Mouse (Mus musculus): ENCODE data around the gene Neo1. TPM values are rescaled to one million over a fixed set of nuclear protein-coding genes. Genes with fewer than 3 reads are reported as not detected.

Gene Neo1
- polyA plus RNA-seq, 2 experiments, result 1.5 TPM

DNA sequence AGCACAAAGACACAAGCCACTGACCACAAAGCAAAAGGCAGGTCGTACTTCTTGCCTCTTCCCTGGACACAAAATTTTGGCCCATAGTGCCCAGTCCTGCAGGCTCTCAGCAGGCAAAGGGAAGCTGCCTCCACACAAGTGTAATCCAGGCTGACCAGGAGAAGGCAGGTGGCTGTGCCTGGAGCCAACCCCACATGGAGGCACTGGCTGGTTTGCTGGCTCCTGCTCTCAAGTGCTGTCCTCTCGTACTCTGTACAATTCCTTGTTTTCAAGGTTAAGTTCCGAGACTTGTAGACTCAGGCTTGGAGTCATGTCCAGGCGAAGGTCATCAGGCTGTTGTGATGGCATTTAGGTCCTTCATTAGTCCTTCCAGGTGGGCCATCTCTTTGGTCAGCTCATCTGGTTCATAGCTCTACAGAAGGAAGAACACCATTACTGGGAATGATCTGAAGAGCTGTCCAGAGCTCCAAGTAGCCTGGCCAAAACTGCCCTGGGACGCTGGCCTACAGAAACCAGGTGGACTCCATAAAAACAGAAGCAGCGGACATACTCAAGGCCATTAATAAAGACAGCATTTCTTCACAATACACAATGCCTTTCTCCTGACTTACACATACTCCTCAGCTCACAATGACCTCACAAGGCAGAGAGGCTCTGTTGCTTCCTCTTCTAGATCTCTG lies 159.2 kb downstream of the Neo1 start:
- TF ChIP-seq EP300 (IDR thresholded peaks at IDR 0.05; ENCODE audit: low read depth), result no peak
- no peak for TF ChIP-seq CTCF (IDR thresholded peaks at IDR 0.05; ENCODE audit: low read depth)
- no peak for ATAC-seq (ENCODE audit: insufficient read depth)
- Histone ChIP-seq H3K9ac (replicated peaks) (no peak overlapping the region), H3K9me3 (ENCODE audit: control insufficient read depth, low read length) (no peaks in the 10 kb centered on the region), H3K4me3 (ENCODE audit: insufficient read depth in 1 of 2, low read depth in 2 of 2, low read length in 2 of 2) (no peak overlapping the region), H3K4me2 (ENCODE audit: low read depth) (no peak overlapping the region), H3K36me3 (replicated peaks; ENCODE audit: control insufficient read depth, insufficient read depth, low read depth) (no peaks in the 10 kb centered on the region), H3K27me3 (ENCODE audit: control insufficient read depth, insufficient read depth, low read length) (no peaks in the 10 kb centered on the region), H3K27ac (no peak overlapping the region), H3K4me1 (replicated peaks; ENCODE audit: control insufficient read depth in 2 of 2, insufficient read depth in 2 of 2, low read length in 1 of 2) (no peaks in the 10 kb centered on the region)
- DNase-seq (ENCODE audit: low read depth in 3 of 3, low spot score in 3 of 3), result no peak
- WGBS (ENCODE audit: insufficient replicate concordance), result 63% methylated on average over 6 of the region's 6 CpGs

DNA sequence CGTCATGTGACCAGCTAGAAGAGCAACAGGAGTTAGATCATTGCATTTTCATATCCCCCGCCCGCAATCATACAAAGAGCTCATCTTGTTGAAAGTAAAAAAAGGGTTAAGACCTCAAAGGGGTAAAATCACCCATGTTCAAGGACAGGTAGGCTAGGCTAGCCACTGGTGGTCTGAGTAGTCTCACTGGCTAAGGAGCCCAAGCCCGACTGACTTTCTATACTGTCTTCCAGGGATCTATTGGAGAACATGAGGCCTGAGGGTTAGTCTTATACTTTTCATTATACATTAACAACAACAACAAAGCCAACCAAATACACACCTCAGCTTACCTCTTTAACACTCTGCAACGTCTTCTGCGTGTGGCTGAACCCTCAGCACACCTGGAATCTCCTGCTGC lies 160.8 kb downstream of the Neo1 start:
- ATAC-seq (ENCODE audit: insufficient read depth), result no peak
- Histone ChIP-seq H3K4me1 (replicated peaks; ENCODE audit: control insufficient read depth in 2 of 2, insufficient read depth in 2 of 2, low read length in 1 of 2) (no peaks in the 10 kb centered on the region), H3K27ac (no peak overlapping the region), H3K9ac (replicated peaks) (no peak overlapping the region), H3K27me3 (ENCODE audit: control insufficient read depth, insufficient read depth, low read length) (no peaks in the 10 kb centered on the region), H3K9me3 (ENCODE audit: control insufficient read depth, low read length) (no peaks in the 10 kb centered on the region), H3K4me2 (ENCODE audit: low read depth) (no peak overlapping the region), H3K36me3 (replicated peaks; ENCODE audit: control insufficient read depth, insufficient read depth, low read depth) (no peaks in the 10 kb centered on the region), H3K4me3 (ENCODE audit: insufficient read depth in 1 of 2, low read depth in 2 of 2, low read length in 2 of 2) (no peak overlapping the region)
- 73% methylated on average over 6 of the region's 6 CpGs for WGBS (ENCODE audit: insufficient replicate concordance)
- TF ChIP-seq EP300 (IDR thresholded peaks at IDR 0.05; ENCODE audit: low read depth) (no peak), CTCF (IDR thresholded peaks at IDR 0.05; ENCODE audit: low read depth) (no peak)
- DNase-seq (ENCODE audit: low read depth in 3 of 3, low spot score in 3 of 3), result no peak

- TF ChIP-seq CTCF (IDR thresholded peaks at IDR 0.05; ENCODE audit: low read depth), result no peak
- TF ChIP-seq EP300 (IDR thresholded peaks at IDR 0.05; ENCODE audit: low read depth), result no peak
- H3K36me3 ChIP-seq (replicated peaks; ENCODE audit: control insufficient read depth, insufficient read depth, low read depth), result no peaks in the 10 kb centered on the region
- no peak overlapping the region for H3K9ac ChIP-seq (replicated peaks)
- no peaks in the 10 kb centered on the region for H3K27me3 ChIP-seq (ENCODE audit: control insufficient read depth, insufficient read depth, low read length)
- ATAC-seq (ENCODE audit: insufficient read depth) (no peak), DNase-seq (ENCODE audit: low read depth in 3 of 3, low spot score in 3 of 3) (no peak)
- H3K4me2 ChIP-seq (ENCODE audit: low read depth), result no peak overlapping the region
- H3K9me3 ChIP-seq (ENCODE audit: control insufficient read depth, low read length), result no peaks in the 10 kb centered on the region
- 60% methylated on average over 4 of the region's 4 CpGs for WGBS (ENCODE audit: insufficient replicate concordance)
- H3K27ac ChIP-seq, result no peak overlapping the region
- H3K4me1 ChIP-seq (replicated peaks; ENCODE audit: control insufficient read depth in 2 of 2, insufficient read depth in 2 of 2, low read length in 1 of 2), result no peaks in the 10 kb centered on the region
- H3K4me3 ChIP-seq (ENCODE audit: insufficient read depth in 1 of 2, low read depth in 2 of 2, low read length in 2 of 2), result no peak overlapping the region
These were observed 161.9 kb downstream of the Neo1 start for GRCm38 (mm10) chr9:58874354-58874753.

DNA sequence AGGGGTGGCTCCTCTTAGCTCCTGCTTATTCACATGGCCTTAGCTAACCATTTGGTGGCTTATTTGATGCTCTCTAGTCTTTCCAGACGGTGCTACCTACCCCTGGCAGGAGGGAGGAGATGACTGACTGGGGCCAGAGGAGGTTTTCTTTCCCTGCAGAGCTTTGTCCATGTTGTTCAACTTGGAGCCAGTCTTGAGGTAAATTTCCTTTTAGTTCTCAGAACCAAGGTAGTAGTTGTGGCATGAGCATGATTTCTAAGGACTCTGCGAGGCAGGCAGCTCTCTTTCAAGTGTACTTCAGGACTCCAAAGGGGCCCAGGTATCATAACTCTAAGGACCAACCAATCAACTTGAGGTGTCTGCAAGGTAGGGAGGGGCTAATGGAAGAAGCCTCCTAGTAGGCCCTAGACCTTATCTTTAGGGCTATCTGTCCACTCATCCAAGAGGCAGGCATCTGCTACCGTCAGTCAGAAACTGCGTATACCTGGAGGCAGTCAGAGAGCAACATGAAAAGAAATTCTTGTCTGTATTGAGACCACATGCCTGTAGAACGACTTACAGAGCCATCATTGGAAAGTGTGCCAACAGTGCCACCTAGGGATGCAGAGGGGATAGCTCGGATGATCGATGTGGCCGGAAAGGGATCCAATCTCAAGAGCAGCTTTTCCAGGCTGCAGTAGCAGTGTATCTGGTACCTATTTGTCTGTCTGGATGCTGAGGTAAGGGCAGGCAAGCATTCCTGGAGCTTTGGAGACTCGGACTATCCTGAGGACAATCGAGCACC lies 162.5 kb downstream of the Neo1 start:
- Histone ChIP-seq H3K36me3 (replicated peaks; ENCODE audit: control insufficient read depth, insufficient read depth, low read depth) (no peaks in the 10 kb centered on the region), H3K9me3 (ENCODE audit: control insufficient read depth, low read length) (no peaks in the 10 kb centered on the region), H3K4me1 (replicated peaks; ENCODE audit: control insufficient read depth in 2 of 2, insufficient read depth in 2 of 2, low read length in 1 of 2) (no peaks in the 10 kb centered on the region), H3K4me2 (ENCODE audit: low read depth) (no peak overlapping the region), H3K27me3 (ENCODE audit: control insufficient read depth, insufficient read depth, low read length) (no peaks in the 10 kb centered on the region), H3K27ac (no peak overlapping the region), H3K4me3 (ENCODE audit: insufficient read depth in 1 of 2, low read depth in 2 of 2, low read length in 2 of 2) (no peak overlapping the region), H3K9ac (replicated peaks) (no peak overlapping the region)
- TF ChIP-seq CTCF (IDR thresholded peaks at IDR 0.05; ENCODE audit: low read depth) (peak; percentile 79), EP300 (IDR thresholded peaks at IDR 0.05; ENCODE audit: low read depth) (no peak)
- no peak for ATAC-seq (ENCODE audit: insufficient read depth)
- DNase-seq (ENCODE audit: low read depth in 3 of 3, low spot score in 3 of 3), result peak; percentile 3 to 12 (median 9)
- 22% methylated on average over 10 of the region's 10 CpGs for WGBS (ENCODE audit: insufficient replicate concordance)

DNA sequence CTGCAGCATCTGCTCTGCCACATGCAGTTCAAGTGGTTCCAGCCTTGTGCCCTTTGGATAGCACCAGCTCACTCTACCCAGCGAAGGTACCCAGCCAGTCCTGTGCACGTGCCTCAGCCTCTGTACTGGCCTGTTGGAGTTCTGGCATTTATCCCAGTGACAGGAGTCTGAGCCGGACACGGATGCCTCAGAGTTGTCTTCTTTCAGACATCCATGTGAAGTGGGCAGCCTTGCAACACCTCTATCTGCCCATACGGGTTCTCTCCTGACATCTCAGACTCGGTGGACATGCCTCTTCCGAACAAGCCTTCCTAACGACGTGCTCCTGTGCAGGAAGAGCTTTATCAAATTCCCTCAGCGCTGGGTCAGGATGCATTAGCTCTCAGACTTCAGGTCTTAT lies 165.1 kb downstream of the Neo1 start:
- Histone ChIP-seq H3K9me3 (ENCODE audit: control insufficient read depth, low read length) (no peaks in the 10 kb centered on the region), H3K4me3 (ENCODE audit: insufficient read depth in 1 of 2, low read depth in 2 of 2, low read length in 2 of 2) (no peak overlapping the region), H3K9ac (replicated peaks) (no peak overlapping the region), H3K36me3 (replicated peaks; ENCODE audit: control insufficient read depth, insufficient read depth, low read depth) (no peaks in the 10 kb centered on the region), H3K4me2 (ENCODE audit: low read depth) (no peak overlapping the region), H3K27ac (no peak overlapping the region), H3K27me3 (ENCODE audit: control insufficient read depth, insufficient read depth, low read length) (no peaks in the 10 kb centered on the region), H3K4me1 (replicated peaks; ENCODE audit: control insufficient read depth in 2 of 2, insufficient read depth in 2 of 2, low read length in 1 of 2) (no peaks in the 10 kb centered on the region)
- DNase-seq (ENCODE audit: low read depth in 3 of 3, low spot score in 3 of 3) (no peak), ATAC-seq (ENCODE audit: insufficient read depth) (no peak)
- WGBS (ENCODE audit: insufficient replicate concordance), result 49% methylated on average over 10 of the region's 10 CpGs
- TF ChIP-seq EP300 (IDR thresholded peaks at IDR 0.05; ENCODE audit: low read depth) (no peak), CTCF (IDR thresholded peaks at IDR 0.05; ENCODE audit: low read depth) (no peak)

Measured in liver, embryonic 14.5 days (tissue).